Mouse (Mus musculus) small intestine, adult 2 months (tissue): ENCODE results near the gene S100a11.

Experiments used
- CTCF ChIP-seq: fragments of 200-500 bp; IDR thresholded peaks from 2 replicates; pipeline ENCODE4 v1.5.1; 2012; ENCODE audit warnings: low read depth, mild to moderate bottlenecking, control low read depth, inconsistent platforms, low read length, moderate library complexity, mixed read lengths; ENCODE audit not compliant: insufficient replicate concordance, insufficient read length; ENCODE audit errors: extremely low read depth
- POLR2A ChIP-seq: fragments of 200-500 bp; IDR thresholded peaks from 2 replicates; pipeline ENCODE4 v1.6.1; 2012; ENCODE audit warnings: low read depth, mild to moderate bottlenecking, control low read depth, inconsistent platforms, low read length, moderate library complexity

GRCm38 (mm10) chr3:93554379-93554980 is 34.2 kb downstream of the S100a11 start:
- no peak for TF ChIP-seq POLR2A
- TF ChIP-seq CTCF = no peak
